Mouse (Mus musculus) cortical plate, adult 2 months (tissue): ENCODE measurements around the gene Sh2d3c.

Experiments
- CTCF ChIP-seq: fragments of 200-500 bp; IDR thresholded peaks from 2 replicates; pipeline ENCODE4 v1.5.1; 2011; ENCODE audit warnings: mild to moderate bottlenecking, control low read depth, low read length; ENCODE audit not compliant: insufficient read depth; ENCODE audit errors: extremely low read depth
- POLR2A ChIP-seq: fragments of 200-500 bp; IDR thresholded peaks from 2 replicates; pipeline ENCODE4 v1.6.1; 2011; ENCODE audit warnings: mild to moderate bottlenecking, low read length, control low read depth; ENCODE audit not compliant: insufficient read depth; ENCODE audit errors: extremely low read depth

- TF ChIP-seq CTCF (no peak), POLR2A (peak; percentile 66)
These were observed 54.7 kb downstream of the Sh2d3c start, which contains the start of the genes Ttc16 and Ptrh1 for GRCm38 (mm10) chr2:32775359-32776074.
